Mouse (Mus musculus) embryonic fibroblast, embryonic 13.5 days (primary cell): ENCODE data around the gene Snx8. TPM values are rescaled to one million over a fixed set of nuclear protein-coding genes. Genes with fewer than 3 reads are reported as not detected.

Experiments
- H3K27ac ChIP-seq: 2 replicates; pipeline ENCODE4 v1.5.1; 2012; ENCODE audit warnings: low read length, control low read depth, inconsistent platforms; ENCODE audit not compliant: insufficient read depth
- H3K4me1 ChIP-seq: 2 replicates; pipeline ENCODE4 v1.6.1; 2011; ENCODE audit warnings: low read length; ENCODE audit not compliant: control insufficient read depth, insufficient read depth
- H3K4me3 ChIP-seq: 2 replicates; pipeline ENCODE4 v1.5.1; 2011; ENCODE audit warnings: mild to moderate bottlenecking, control low read depth, low read length; ENCODE audit not compliant: insufficient read depth
- CTCF ChIP-seq: IDR thresholded peaks from 2 replicates; pipeline ENCODE4 v1.5.1; 2011; ENCODE audit warnings: mild to moderate bottlenecking, control low read depth, low read length, moderate library complexity, borderline replicate concordance; ENCODE audit not compliant: insufficient read depth
- POLR2A ChIP-seq: IDR thresholded peaks from 2 replicates; pipeline ENCODE4 v1.6.1; 2011; ENCODE audit warnings: low read depth, mild to moderate bottlenecking, control low read depth, low read length, moderate library complexity
- polyA plus RNA-seq: library from polyadenylated mRNA; stranded (reverse); fragments of >200 nt; gene quantifications from 2 replicates; pipeline ENCODE4 v1.2.4, GENCODE M21; 2011; ENCODE audit warnings: low read depth; ENCODE audit not compliant: missing spikeins, insufficient read length

The Snx8 gene
- 15.2 and 16.4 TPM in 2 replicates for polyA plus RNA-seq

GRCm38 (mm10) chr5:140388588-140389576 is at the start of gene Snx8:
Gene Snx8 (minus strand): TSS chr5:140389262.
- peaks cover 6% of the 10 kb centered on the region; the same call in 1 of the 2 replicates for H3K4me1 ChIP-seq
- H3K4me3 ChIP-seq, result peak within 1 kb of the TSS; percentile 97
- H3K27ac ChIP-seq, result no peak within 1 kb of the TSS
- TF ChIP-seq POLR2A (peak; percentile 90), CTCF (no peak)

- no peak for TF ChIP-seq POLR2A
- no peak for TF ChIP-seq CTCF
- Histone ChIP-seq H3K4me3 (no peak overlapping the region), H3K4me1 (no peaks in the 10 kb centered on the region), H3K27ac (no peak overlapping the region)
These were observed 36.1 kb upstream of the Snx8 start for GRCm38 (mm10) chr5:140425016-140425783.

- Histone ChIP-seq H3K27ac (no peak overlapping the region), H3K4me3 (peak overlapping the region; percentile 89), H3K4me1 (no peaks in the 10 kb centered on the region)
- TF ChIP-seq POLR2A (no peak), CTCF (no peak)
These were observed 31.6 kb upstream of the Snx8 start for GRCm38 (mm10) chr5:140420616-140421015.

GRCm38 (mm10) chr5:140419442-140420080 is 30.5 kb upstream of the Snx8 start:
- no peak for TF ChIP-seq POLR2A
- no peak for TF ChIP-seq CTCF
- Histone ChIP-seq H3K27ac (0 out of 2 replicates have a peak overlapping the region, but pooled peaks have one; percentile 42), H3K4me3 (peak overlapping the region; percentile 89), H3K4me1 (no peaks in the 10 kb centered on the region)

- H3K4me3 ChIP-seq, result peak within 1 kb of the TSS; percentile 89
- H3K4me1 ChIP-seq, result no peaks in the 10 kb centered on the region
- TF ChIP-seq POLR2A (peak; percentile 94), CTCF (no peak)
- peak within 1 kb of the TSS; percentile 89 for H3K27ac ChIP-seq
These were observed 29.7 kb upstream of the Snx8 start, which contains the start of gene Eif3b for GRCm38 (mm10) chr5:140418489-140419441. Gene Eif3b (plus strand): TSS chr5:140419328.

GRCm38 (mm10) chr5:140418106-140418488 is 29.0 kb upstream of the Snx8 start:
- TF ChIP-seq POLR2A, result no peak; the same call in 1 of the 2 replicates
- no peak for TF ChIP-seq CTCF
- Histone ChIP-seq H3K4me1 (no peaks in the 10 kb centered on the region), H3K27ac (peak overlapping the region; percentile 89), H3K4me3 (peak overlapping the region; percentile 84)

GRCm38 (mm10) chr5:140414647-140415046 is 25.6 kb upstream of the Snx8 start:
- no peaks in the 10 kb centered on the region for H3K4me1 ChIP-seq
- no peak overlapping the region for H3K27ac ChIP-seq
- TF ChIP-seq CTCF, result no peak
- no peak for TF ChIP-seq POLR2A
- H3K4me3 ChIP-seq, result no peak overlapping the region

- TF ChIP-seq CTCF, result peak; percentile 64; the same call in 1 of the 2 replicates
- TF ChIP-seq POLR2A, result no peak
- Histone ChIP-seq H3K27ac (no peak overlapping the region), H3K4me1 (no peaks in the 10 kb centered on the region), H3K4me3 (no peak overlapping the region)
These were observed 22.3 kb upstream of the Snx8 start for GRCm38 (mm10) chr5:140411339-140411738.
